Mouse (Mus musculus): ENCODE data around the gene Ube3a. TPM values are rescaled to one million over a fixed set of nuclear protein-coding genes. Genes with fewer than 3 reads are reported as not detected.

Ube3a gene
- polyA plus RNA-seq, 1 experiment, result 8.9 TPM

DNA sequence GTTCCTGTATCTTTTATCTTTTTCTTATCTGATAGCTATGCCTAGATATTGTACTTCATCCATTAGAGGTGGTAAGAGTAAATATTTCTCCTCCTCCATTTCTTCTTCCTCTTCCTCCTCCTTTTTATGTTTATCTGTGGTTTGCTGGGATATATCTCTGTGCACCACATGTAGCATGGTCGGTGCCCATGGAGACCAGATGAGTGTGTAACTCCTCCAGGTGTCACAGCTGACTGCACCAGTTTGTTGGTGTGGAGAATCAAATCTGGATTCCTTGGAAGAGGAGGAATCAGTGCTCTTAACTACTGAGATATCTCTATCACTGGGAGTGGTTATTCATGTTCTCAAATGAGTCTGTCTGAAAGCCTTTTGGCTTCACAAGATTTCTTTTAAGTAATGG, 37.0 kb downstream of the Ube3a start:
- H3K4me2 ChIP-seq (ENCODE audit: low read depth), result no peak overlapping the region
- peaks cover 77% of the 10 kb centered on the region for H3K79me2 ChIP-seq (ENCODE audit: control insufficient read depth, insufficient read depth)
- no peak overlapping the region for H3ac ChIP-seq (ENCODE audit: control insufficient read depth, insufficient read length)
- no peak for TF ChIP-seq MYOD1 (IDR thresholded peaks at IDR 0.05; ENCODE audit: control insufficient read depth in 1 of 3, insufficient read length in 2 of 3, low read depth in 2 of 3)
- TF ChIP-seq USF1 (IDR thresholded peaks at IDR 0.05; ENCODE audit: low read depth), result no peak
- no peak for TF ChIP-seq CEBPB (IDR thresholded peaks at IDR 0.05; ENCODE audit: insufficient read depth, poor library complexity, severe bottlenecking)
- no peak for TF ChIP-seq POLR2A (IDR thresholded peaks at IDR 0.05; ENCODE audit: insufficient read length, low read depth)
- TF ChIP-seq TCF12 (IDR thresholded peaks at IDR 0.05; ENCODE audit: insufficient read depth, poor library complexity, severe bottlenecking), result no peak
- TF ChIP-seq MYOG (IDR thresholded peaks at IDR 0.05; ENCODE audit: control insufficient read depth in 1 of 3, insufficient read depth in 1 of 3, insufficient read length in 2 of 3, low read depth in 2 of 3), result no peak
- TF ChIP-seq E2F4 (IDR thresholded peaks at IDR 0.05; ENCODE audit: insufficient read depth), result no peak
- no peak for TF ChIP-seq POLR2AphosphoS2 (IDR thresholded peaks at IDR 0.05; ENCODE audit: insufficient read length, low read depth)
- TF ChIP-seq REST (IDR thresholded peaks at IDR 0.05; ENCODE audit: insufficient read depth, insufficient read length), result no peak
- no peak for TF ChIP-seq MAX (IDR thresholded peaks at IDR 0.05; ENCODE audit: low read depth)
- TF ChIP-seq SRF (IDR thresholded peaks at IDR 0.05; ENCODE audit: control insufficient read depth, insufficient read length, low read depth), result no peak
- no peak for TF ChIP-seq TCF3 (IDR thresholded peaks at IDR 0.05; ENCODE audit: insufficient read length, low read depth)
- no peak overlapping the region for H3K4me3 ChIP-seq
- no peaks in the 10 kb centered on the region for H3K27me3 ChIP-seq (ENCODE audit: control insufficient read depth, insufficient read depth, insufficient read length)
- peaks cover 7% of the 10 kb centered on the region for H3K36me3 ChIP-seq (ENCODE audit: control insufficient read depth, insufficient read depth)

DNA sequence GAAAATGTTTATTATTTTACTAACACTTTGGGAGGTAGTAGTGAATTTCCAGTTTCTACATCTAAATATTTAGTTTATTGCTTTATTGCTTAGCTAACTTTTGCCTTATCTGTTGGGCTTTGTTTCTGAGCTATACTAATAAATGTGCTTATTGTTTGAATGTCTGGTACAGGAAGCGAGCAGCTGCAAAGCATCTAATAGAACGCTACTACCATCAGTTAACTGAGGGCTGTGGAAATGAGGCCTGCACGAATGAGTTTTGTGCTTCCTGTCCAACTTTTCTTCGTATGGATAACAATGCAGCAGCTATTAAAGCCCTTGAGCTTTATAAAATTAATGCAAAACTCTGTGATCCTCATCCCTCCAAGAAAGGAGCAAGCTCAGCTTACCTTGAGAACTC, 43.2 kb downstream of the Ube3a start:
- H3K79me2 ChIP-seq (ENCODE audit: control insufficient read depth, insufficient read depth), result peaks cover 54% of the 10 kb centered on the region
- peaks cover 9% of the 10 kb centered on the region for H3K36me3 ChIP-seq (ENCODE audit: control insufficient read depth, insufficient read depth)
- H3K4me2 ChIP-seq (ENCODE audit: low read depth), result no peak overlapping the region
- no peak overlapping the region for H3ac ChIP-seq (ENCODE audit: control insufficient read depth, insufficient read length)
- no peaks in the 10 kb centered on the region for H3K27me3 ChIP-seq (ENCODE audit: control insufficient read depth, insufficient read depth, insufficient read length)
- H3K4me3 ChIP-seq, result no peak overlapping the region
- no peak for TF ChIP-seq MAX (IDR thresholded peaks at IDR 0.05; ENCODE audit: low read depth)
- TF ChIP-seq CEBPB (IDR thresholded peaks at IDR 0.05; ENCODE audit: insufficient read depth, poor library complexity, severe bottlenecking), result no peak
- TF ChIP-seq POLR2A (IDR thresholded peaks at IDR 0.05; ENCODE audit: insufficient read length, low read depth), result no peak
- TF ChIP-seq REST (IDR thresholded peaks at IDR 0.05; ENCODE audit: insufficient read depth, insufficient read length), result no peak
- TF ChIP-seq POLR2AphosphoS2 (IDR thresholded peaks at IDR 0.05; ENCODE audit: insufficient read length, low read depth), result no peak
- no peak for TF ChIP-seq MYOD1 (IDR thresholded peaks at IDR 0.05; ENCODE audit: control insufficient read depth in 1 of 3, insufficient read length in 2 of 3, low read depth in 2 of 3)
- no peak for TF ChIP-seq SRF (IDR thresholded peaks at IDR 0.05; ENCODE audit: control insufficient read depth, insufficient read length, low read depth)

DNA sequence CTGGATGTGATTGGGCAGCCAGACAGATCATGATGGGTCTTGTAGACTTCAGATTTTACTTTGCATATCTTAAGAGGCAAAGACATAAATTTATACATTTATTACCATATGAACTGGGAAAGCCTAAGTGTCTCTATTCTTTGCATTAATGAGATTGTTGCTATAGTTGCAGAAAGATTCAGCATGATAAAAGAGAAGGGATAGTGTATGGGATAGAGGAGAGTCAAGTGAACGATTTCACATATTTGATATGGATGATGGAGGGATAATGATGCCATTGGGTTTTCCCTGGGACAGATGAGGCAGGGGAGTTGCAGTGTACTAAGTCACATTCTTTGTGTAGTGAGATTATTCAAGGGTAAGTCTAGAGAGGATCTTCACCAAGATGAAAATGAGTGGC, 84.0 kb downstream of the Ube3a start:
- H3ac ChIP-seq (ENCODE audit: control insufficient read depth, insufficient read length), result no peak overlapping the region
- H3K79me2 ChIP-seq (ENCODE audit: control insufficient read depth, insufficient read depth), result no peaks in the 10 kb centered on the region
- no peak overlapping the region for H3K4me3 ChIP-seq
- no peaks in the 10 kb centered on the region for H3K27me3 ChIP-seq (ENCODE audit: control insufficient read depth, insufficient read depth, insufficient read length)
- TF ChIP-seq SRF (IDR thresholded peaks at IDR 0.05; ENCODE audit: control insufficient read depth, insufficient read length, low read depth) (no peak), REST (IDR thresholded peaks at IDR 0.05; ENCODE audit: insufficient read depth, insufficient read length) (no peak)
- peaks cover 16% of the 10 kb centered on the region for H3K36me3 ChIP-seq (ENCODE audit: control insufficient read depth, insufficient read depth)
- H3K4me2 ChIP-seq (ENCODE audit: low read depth), result no peak overlapping the region

DNA sequence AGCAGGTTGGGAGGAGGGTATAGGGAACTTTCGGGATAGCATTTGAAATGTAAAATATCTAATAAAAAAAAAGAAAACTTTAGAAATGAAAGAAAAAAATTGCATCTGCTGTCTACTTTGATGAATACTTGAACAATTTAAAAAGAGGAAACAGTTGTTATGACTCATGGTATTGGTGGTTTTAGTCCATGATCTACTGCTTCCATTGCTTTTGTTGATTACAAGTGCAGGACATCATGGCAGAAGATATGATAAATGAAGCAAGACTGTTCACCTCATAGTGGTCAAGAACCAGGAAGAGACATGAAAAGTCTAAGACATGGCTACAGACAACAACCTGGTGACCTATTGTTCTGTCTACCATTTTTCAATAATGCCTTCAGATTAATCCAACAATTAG, 94.2 kb downstream of the Ube3a start:
- no peak overlapping the region for H3ac ChIP-seq (ENCODE audit: control insufficient read depth, insufficient read length)

More for the DNA sequence above, 94.2 kb downstream of the Ube3a start:
- no peak overlapping the region for H3K4me3 ChIP-seq
- H3K36me3 ChIP-seq (ENCODE audit: control insufficient read depth, insufficient read depth), result no peaks in the 10 kb centered on the region
- no peaks in the 10 kb centered on the region for H3K27me3 ChIP-seq (ENCODE audit: control insufficient read depth, insufficient read depth, insufficient read length)
- TF ChIP-seq TCF12 (IDR thresholded peaks at IDR 0.05; ENCODE audit: insufficient read depth, poor library complexity, severe bottlenecking) (no peak), MYOG (IDR thresholded peaks at IDR 0.05; ENCODE audit: control insufficient read depth in 1 of 3, insufficient read depth in 1 of 3, insufficient read length in 2 of 3, low read depth in 2 of 3) (no peak), TCF3 (IDR thresholded peaks at IDR 0.05; ENCODE audit: insufficient read length, low read depth) (no peak), USF1 (IDR thresholded peaks at IDR 0.05; ENCODE audit: low read depth) (no peak), E2F4 (IDR thresholded peaks at IDR 0.05; ENCODE audit: insufficient read depth) (no peak), POLR2A (IDR thresholded peaks at IDR 0.05; ENCODE audit: insufficient read length, low read depth) (no peak), MAX (IDR thresholded peaks at IDR 0.05; ENCODE audit: low read depth) (no peak), REST (IDR thresholded peaks at IDR 0.05; ENCODE audit: insufficient read depth, insufficient read length) (no peak), MYOD1 (IDR thresholded peaks at IDR 0.05; ENCODE audit: control insufficient read depth in 1 of 3, insufficient read length in 2 of 3, low read depth in 2 of 3) (no peak), CEBPB (IDR thresholded peaks at IDR 0.05; ENCODE audit: insufficient read depth, poor library complexity, severe bottlenecking) (no peak), POLR2AphosphoS2 (IDR thresholded peaks at IDR 0.05; ENCODE audit: insufficient read length, low read depth) (no peak), SRF (IDR thresholded peaks at IDR 0.05; ENCODE audit: control insufficient read depth, insufficient read length, low read depth) (no peak)
- H3K4me2 ChIP-seq (ENCODE audit: low read depth), result no peak overlapping the region
- H3K79me2 ChIP-seq (ENCODE audit: control insufficient read depth, insufficient read depth), result no peaks in the 10 kb centered on the region

All from myocyte (in vitro differentiated cells).